Mouse (Mus musculus): ENCODE measurements around the gene Maats1. TPM values are rescaled to one million over a fixed set of nuclear protein-coding genes. Genes with fewer than 3 reads are reported as not detected.
"Not testable (repeated sequence)": the region's sequence is repeated elsewhere in the genome, so short reads cannot be mapped to it uniquely, and the experiment has no call there.

Maats1 gene
- total RNA-seq, 1 experiment from 2014 or later = not detected

- no peak for ATAC-seq (replicated peaks; ENCODE audit: low read depth, poor library complexity, severe bottlenecking)
Observed at GRCm38 (mm10) chr16:38350939-38351338, 9.0 kb upstream of the Maats1 start.

- ATAC-seq (replicated peaks; ENCODE audit: low read depth, poor library complexity, severe bottlenecking) = no peak
Observed at GRCm38 (mm10) chr16:38350361-38350855, 8.5 kb upstream of the Maats1 start.

DNA sequence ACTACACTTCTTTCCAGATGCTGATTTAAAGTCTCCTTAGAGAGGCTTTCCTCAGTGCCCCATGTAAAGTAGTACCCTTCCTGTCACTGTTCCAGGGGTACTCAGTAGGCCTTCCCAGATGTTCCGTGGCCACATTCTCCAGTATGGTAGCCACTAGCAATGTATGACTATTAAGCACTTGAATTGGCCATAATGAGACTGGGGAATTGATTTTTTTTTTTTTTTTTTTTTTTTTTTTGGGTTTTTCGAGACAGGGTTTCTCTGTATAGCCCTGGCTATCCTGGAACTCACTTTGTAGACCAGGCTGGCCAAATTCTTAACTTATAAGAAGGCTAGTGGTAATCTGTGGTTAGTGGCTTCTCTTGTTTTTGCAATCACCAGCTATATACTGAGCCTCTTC is 7.9 kb upstream of the Maats1 start:
- no peak for ATAC-seq (replicated peaks; ENCODE audit: low read depth, poor library complexity, severe bottlenecking)

DNA sequence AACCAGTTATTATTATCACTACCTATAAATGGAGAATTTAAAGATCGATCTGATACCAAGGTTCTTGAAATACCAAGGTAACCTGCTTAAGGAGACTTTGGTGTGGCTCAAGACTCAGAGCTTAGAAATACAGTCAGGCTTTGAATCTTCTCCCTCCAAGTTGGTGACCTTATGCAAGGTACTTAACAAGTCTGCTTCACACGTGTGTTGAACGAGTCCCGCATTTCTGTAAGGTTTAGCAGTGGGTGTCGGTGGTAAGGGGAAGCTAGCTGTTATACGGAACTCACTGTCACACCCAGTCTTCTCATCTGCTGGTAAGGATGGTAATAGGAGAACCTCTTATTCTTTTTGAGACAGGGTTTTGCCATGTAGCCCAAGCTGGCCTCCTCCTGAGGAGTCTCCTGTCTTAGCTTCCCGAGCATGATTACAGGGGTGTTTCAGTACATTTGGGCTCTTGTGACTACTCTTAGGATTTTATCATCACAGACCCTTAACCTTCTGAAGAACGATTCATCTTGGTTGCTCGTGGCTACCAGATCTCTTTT is 6.3 kb upstream of the Maats1 start:
- no peak for ATAC-seq (replicated peaks; ENCODE audit: low read depth, poor library complexity, severe bottlenecking)

DNA sequence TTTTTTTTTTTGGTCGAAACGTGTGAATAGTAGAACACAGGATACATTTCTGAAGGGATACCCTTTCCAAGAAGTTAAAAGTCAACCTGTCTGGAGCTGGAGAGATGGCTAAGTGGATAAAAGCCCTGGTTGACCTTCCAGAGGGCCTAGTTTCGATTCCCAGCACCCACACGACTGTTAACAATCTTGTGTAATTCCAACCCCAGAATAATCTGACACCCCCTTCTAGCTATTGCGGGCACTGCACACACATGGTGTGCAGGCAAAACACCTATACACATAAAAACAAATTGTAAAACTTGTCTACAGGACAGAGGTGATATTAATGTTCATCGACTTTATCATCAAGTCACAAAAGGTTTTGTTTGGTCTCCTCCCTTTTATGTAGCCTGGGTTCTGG is 5.6 kb upstream of the Maats1 start:
- no peak for ATAC-seq (replicated peaks; ENCODE audit: low read depth, poor library complexity, severe bottlenecking)

DNA sequence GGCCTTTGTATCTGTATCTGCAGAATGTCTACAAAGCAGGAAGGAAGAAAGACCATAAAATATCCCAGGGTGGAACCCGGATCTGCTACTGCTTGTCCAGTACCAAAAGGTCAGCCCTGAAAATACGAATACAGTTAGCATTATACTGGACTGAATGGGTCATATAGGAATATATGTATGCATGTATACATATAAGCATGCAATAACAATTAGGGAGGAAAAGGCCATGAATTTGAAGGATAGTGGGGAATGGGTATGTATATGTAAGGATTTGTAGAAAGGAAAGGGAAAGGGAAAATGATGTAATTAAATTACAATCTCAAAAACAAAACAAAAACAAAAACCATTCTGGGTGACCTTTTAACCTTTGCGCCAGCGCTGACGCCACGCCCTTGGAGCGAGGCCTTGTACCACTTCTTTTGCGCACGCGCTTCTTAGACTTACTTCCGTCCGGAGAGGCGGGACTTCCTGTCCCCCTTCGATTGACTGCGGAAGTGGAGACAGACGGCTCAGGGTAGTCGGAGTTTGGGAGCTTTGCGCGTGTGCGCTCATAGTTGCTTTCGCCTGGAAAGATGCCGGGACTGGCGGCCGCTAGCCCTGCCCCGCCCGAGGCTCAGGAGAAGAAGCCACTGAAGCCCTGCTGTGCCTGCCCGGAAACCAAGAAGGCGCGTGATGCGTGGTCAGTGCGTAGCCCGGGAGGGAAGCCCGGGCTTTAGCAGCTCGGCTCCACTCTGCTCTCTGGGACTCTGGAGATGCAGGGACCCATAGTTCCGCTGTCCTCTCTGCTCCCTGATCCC is 4.8 kb upstream of the Maats1 start, which contains the start of the genes Cox17 and Gm21987:
Cox17 (plus strand) TSS at position 463 of the 797 bp plus-strand sequence.
Gm21987 (plus strand) TSS at position 512 of the 797 bp plus-strand sequence.
- ATAC-seq (replicated peaks; ENCODE audit: low read depth, poor library complexity, severe bottlenecking) = peak; percentile 97

DNA sequence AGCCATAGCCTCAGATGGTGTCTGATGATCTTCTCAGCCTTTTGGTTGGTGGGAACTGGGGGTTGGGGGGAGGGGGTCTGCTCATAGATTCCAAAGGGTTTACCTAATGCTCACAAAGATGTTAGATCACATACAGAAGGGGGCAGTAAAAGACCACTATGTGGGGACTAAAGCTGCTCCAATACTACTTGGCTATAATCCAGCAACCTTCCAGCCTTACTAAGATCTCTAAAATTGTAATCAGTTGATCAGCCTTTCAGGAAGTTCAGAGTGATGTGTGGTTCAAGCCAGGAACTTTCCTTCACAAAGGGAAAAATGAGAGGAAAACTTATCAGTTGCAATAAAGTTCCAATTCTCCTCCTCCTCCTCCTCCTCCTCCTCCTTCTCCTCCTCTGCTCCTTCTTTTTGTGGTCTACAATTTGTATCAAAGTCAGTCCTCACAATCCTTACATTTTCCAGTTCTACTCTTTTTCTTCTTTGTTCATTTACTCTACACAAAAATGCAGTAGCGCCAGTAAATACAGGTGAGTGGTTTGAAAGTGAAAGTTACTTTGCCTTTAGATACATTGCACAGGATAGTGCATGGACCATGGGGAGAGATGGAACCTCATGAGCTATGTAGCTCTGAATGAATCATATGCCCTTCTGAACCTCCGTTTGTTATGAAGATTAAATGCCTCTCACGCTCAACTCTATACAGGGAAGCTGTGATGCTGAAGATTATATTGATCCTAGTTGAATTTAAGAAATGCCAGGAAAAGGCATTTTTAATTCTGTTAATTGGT is 3.2 kb upstream of the Maats1 start:
- no peak for ATAC-seq (replicated peaks; ENCODE audit: low read depth, poor library complexity, severe bottlenecking)

GRCm38 (mm10) chr16:38338077-38338476 is 3.9 kb downstream of the Maats1 start:
- ATAC-seq (replicated peaks; ENCODE audit: low read depth, poor library complexity, severe bottlenecking) = not testable (repeated sequence)

DNA sequence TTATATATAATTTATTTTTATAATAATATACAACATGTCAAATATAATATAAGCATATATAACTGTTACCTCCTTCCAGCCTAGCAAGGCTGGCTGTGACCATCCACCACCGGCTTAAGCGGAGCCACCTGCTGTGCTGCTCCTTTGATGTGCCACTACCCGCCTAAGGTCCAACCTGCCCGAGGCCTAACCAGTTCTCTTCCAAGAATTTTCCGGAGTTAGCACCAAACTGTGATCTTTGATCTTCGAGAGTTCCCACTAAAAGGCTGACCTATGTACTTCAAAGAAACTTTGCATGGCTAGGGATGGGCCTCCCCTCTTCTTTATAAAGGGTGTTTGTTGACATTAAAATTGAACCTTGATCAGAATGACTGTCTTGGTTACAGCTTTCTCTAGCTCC is 7.5 kb downstream of the Maats1 start:
- no peak for ATAC-seq (replicated peaks; ENCODE audit: low read depth, poor library complexity, severe bottlenecking)

DNA sequence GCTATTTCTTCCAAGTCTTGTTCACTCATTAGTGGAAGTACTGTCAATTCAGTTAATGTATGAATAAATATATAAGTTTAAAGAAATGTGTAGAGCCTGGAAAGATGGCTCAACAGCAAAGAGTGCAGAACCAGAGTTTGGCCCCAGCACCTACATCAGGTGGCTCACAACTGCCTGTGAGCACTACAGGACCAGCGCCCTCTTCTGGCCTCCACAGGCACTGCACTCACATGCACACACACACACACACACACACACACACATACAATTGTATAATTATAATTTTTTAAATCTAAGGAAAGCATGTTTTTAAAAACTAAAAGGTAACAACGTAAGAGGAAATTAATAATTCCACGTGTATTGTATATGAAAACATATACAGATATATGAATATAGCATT is 12.6 kb downstream of the Maats1 start:
- no peak for ATAC-seq (replicated peaks; ENCODE audit: low read depth, poor library complexity, severe bottlenecking)

DNA sequence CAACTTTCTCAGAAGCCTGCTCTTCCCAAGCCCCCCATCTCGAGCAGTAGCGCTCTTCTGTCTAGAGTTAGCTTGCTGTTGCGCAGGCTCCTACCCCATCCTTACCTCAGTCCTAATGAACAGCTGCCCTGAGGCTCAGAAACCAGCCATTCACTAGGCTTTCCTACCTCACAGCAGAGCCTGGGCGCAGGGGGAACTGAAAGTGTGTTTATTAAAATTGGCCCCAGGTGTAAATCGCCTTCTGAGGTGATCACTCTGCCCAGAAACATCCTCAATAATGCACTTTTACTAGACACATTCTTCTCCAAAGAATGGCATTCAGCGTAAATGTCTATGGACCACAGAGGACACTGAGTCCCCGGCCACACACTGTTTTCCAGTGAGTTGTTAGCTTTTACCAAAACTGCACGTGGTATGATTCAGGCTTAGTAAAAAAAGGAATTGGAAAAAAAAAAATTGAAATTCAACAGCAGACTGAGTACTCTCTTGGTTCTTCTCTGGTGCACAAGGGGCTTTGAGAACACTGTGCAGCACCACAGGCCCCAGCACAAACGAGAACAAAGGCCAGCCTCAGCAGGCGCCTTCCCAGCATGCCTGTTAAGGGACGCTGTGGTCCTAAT is 15.1 kb downstream of the Maats1 start:
- ATAC-seq (replicated peaks; ENCODE audit: low read depth, poor library complexity, severe bottlenecking) = no peak

DNA sequence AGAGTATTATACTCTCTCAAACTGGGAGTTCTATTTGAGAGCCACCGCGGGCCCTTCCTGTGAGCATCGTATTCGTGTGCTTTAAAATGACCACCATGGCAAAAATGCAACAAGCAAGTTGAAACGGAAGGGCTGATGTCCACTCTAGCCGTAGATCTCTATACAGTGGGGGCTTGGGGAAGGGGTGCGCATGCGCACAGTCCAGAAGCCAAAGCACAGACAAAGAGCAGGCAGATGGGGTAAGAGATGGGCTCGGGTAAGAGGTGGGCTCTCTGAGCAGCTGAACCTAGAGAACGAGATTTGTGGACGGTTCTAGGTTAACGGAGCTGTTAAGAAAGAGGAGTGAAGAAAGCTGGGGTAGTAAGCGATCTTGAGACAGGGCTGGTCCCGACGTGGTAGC is 17.6 kb downstream of the Maats1 start:
- no peak for ATAC-seq (replicated peaks; ENCODE audit: low read depth, poor library complexity, severe bottlenecking)

- peak; percentile 97 for ATAC-seq (replicated peaks; ENCODE audit: low read depth, poor library complexity, severe bottlenecking)
Observed at GRCm38 (mm10) chr16:38321452-38321935, 20.4 kb downstream of the Maats1 start.

DNA sequence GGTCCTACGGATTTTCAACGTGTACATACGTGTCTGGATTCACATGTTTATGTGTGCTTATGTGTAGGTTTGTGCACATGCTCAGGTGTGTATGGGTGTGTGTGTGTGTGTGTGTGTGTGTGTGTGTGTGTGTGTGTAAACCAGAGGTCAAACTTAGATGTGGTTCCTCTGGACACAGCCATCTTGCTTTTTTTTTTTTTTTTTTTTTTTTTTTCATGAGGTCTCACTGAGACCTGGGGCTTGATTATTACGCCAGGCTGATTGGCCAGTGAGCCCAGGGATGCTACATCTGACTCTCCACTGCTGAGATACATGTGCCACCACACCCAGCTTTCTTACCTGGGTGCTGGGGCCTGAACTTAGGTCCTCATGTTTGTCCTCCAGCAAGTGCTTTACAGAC is 22.9 kb downstream of the Maats1 start:
- ATAC-seq (replicated peaks; ENCODE audit: low read depth, poor library complexity, severe bottlenecking) = no peak

GRCm38 (mm10) chr16:38318492-38318891 is 23.5 kb downstream of the Maats1 start:
- ATAC-seq (replicated peaks; ENCODE audit: low read depth, poor library complexity, severe bottlenecking) = no peak

DNA sequence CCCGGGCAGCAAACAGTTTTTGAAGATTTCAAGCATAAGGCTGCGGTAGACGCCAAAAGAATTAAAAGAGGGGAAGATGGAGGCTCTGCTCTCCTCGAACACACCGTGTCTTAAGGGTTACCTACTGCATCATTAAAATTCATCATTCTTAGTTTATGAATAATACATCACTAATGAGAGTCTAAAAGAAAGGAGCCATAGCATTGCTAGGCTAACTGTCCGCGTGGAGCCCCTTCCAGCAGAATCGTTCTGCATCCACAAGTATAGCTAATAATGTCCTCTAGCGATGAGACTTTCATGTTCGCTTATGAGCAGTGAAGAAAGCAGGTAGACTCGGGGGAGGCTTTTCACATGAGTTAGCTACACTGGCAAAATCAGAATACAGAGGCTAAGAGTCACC is 33.7 kb downstream of the Maats1 start:
- ATAC-seq (replicated peaks; ENCODE audit: low read depth, poor library complexity, severe bottlenecking) = no peak

GRCm38 (mm10) chr16:38307651-38308050 is 34.3 kb downstream of the Maats1 start:
- ATAC-seq (replicated peaks; ENCODE audit: low read depth, poor library complexity, severe bottlenecking) = peak; percentile 78

DNA sequence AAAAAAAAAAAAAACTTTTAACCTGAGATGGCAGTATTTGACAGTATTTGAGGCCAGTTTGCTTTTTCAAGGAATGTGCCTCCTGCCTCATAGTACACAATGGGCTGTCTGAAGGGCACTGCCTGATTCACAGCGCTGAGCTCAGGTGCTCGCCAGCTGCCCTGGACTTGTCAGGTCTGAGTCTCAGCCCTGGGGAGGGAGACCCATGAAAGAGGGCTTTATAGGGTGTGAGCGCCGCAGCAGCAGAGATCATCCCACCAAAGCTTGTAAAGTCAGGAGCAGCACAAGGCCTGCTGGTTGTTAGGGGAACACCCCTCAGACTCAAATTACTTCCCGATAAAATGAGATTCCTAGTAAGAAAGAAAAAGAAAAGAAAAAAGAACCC is 34.7 kb downstream of the Maats1 start:
- ATAC-seq (replicated peaks; ENCODE audit: low read depth, poor library complexity, severe bottlenecking) = no peak

DNA sequence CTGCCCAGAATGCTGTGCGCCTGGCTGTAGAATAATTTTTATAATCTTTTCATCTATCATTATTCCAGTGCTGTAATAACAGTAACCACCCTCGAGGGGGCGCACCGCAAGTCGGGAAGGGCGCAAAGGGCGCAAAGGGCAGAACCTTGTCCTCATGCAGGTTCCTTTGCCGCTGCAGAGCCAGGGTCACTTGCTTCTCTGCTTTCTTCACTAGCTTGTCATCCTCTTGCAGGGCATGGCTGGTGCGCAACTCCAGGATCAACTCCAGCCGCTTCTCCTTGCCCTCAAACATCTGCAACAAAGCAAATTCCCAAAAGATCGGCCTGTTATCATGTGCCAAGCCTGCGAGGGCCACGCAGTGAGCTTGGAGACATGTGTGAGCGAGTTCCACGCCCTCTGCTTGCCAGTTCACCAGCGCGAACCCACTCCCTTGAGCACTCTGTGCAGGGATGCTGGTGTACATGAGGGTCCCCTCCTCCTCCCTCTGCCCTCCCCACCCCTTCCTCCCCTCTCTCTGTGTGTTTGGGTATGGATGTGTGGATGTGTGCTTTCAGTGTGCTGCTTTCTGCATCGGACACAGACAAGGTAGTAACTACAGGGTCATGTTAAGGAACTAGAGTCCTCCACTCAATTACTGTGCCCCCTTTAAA is 35.2 kb downstream of the Maats1 start:
- ATAC-seq (replicated peaks; ENCODE audit: low read depth, poor library complexity, severe bottlenecking) = peak; percentile 64
